Mouse (Mus musculus) stomach, embryonic 15.5 days (tissue): ENCODE measurements around the gene Fabp3. TPM values are rescaled to one million over a fixed set of nuclear protein-coding genes. Genes with fewer than 3 reads are reported as not detected.

Source experiments
- ATAC-seq: fragments of 200-750 bp; cut with Nextera tagmentation; 2 replicates; pipeline ENCODE4 v1.8.0; 2017; ENCODE audit warnings: low read depth, moderate number of reproducible peaks, moderate TSS enrichment; ENCODE audit not compliant: insufficient read depth, low FRiP score
- H3K27ac ChIP-seq: fragments of 300-500 bp; sonication (generic); 2 replicates; pipeline ENCODE4 v1.5.1; 2015; ENCODE audit warnings: mild to moderate bottlenecking, inconsistent platforms
- H3K27me3 ChIP-seq: fragments of 300-500 bp; sonication (generic); replicated peaks from 2 replicates; pipeline ENCODE4 v1.6.1; 2015; ENCODE audit warnings: inconsistent platforms
- H3K36me3 ChIP-seq: fragments of 300-500 bp; sonication (generic); 2 replicates; pipeline ENCODE4 v1.6.1; 2015; ENCODE audit warnings: inconsistent platforms
- H3K4me1 ChIP-seq: fragments of 300-500 bp; sonication (generic); 2 replicates; pipeline ENCODE4 v1.6.1; 2015; ENCODE audit warnings: inconsistent platforms
- H3K4me2 ChIP-seq: fragments of 300-500 bp; sonication (generic); 2 replicates; pipeline ENCODE4 v1.6.1; 2015; ENCODE audit warnings: mild to moderate bottlenecking, inconsistent platforms
- H3K4me3 ChIP-seq: fragments of 300-500 bp; sonication (generic); replicated peaks from 2 replicates; pipeline ENCODE4 v1.5.1; 2015; ENCODE audit warnings: inconsistent platforms
- H3K9ac ChIP-seq: fragments of 300-500 bp; sonication (generic); 2 replicates; pipeline ENCODE4 v1.6.1; 2015; ENCODE audit warnings: inconsistent platforms
- H3K9me3 ChIP-seq: fragments of 300-500 bp; sonication (generic); 2 replicates; pipeline ENCODE4 v1.6.1; 2016; ENCODE audit warnings: inconsistent platforms
- WGBS: fragments of 180-500 bp; shearing (Covaris S2); methylation state at CpG from one replicate; pipeline ENCODE4 v1.1.7; 2015; 5-methylcytosine and 5-hydroxymethylcytosine counted together
- polyA plus RNA-seq: library from polyadenylated mRNA; unstranded; fragments of >200 nt; fragmentation: Nextera tagmentation; extraction: Ambion mirVana; gene quantifications from 2 replicates; pipeline ENCODE4 v1.2.1, GENCODE M21; 2015

Fabp3 gene
- polyA plus RNA-seq, 1 experiment from 2014 or later: 7.4 TPM

DNA sequence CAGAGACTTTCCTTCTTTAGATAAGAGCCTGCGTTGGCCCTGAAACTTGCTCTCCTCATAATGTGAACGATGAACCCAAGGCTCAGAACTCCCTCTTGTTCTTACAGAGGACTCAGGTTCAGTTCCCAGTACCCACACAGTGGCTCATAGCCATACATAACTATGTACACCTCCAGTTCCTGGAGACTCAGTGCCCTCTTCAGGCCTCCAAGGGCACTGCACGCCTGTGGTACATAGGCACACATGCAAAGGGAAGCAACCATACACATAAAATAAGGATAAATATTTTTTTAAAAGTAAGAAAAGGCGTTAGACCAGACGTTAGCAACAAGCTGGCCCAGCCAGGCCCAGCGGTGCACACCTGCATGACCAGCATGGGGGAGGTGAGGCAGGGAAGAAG is 41.3 kb downstream of the Fabp3 start:
- H3K27ac ChIP-seq: no peak overlapping the region
- no peaks in the 10 kb centered on the region for H3K9me3 ChIP-seq
- no peak overlapping the region for H3K4me3 ChIP-seq
- H3K4me2 ChIP-seq: no peak overlapping the region
- H3K9ac ChIP-seq: no peak overlapping the region
- H3K4me1 ChIP-seq: no peaks in the 10 kb centered on the region
- no peaks in the 10 kb centered on the region for H3K27me3 ChIP-seq
- WGBS: 95% methylated on average over 6 of the region's 6 CpGs
- ATAC-seq: no peak
- H3K36me3 ChIP-seq: peaks cover 34% of the 10 kb centered on the region

DNA sequence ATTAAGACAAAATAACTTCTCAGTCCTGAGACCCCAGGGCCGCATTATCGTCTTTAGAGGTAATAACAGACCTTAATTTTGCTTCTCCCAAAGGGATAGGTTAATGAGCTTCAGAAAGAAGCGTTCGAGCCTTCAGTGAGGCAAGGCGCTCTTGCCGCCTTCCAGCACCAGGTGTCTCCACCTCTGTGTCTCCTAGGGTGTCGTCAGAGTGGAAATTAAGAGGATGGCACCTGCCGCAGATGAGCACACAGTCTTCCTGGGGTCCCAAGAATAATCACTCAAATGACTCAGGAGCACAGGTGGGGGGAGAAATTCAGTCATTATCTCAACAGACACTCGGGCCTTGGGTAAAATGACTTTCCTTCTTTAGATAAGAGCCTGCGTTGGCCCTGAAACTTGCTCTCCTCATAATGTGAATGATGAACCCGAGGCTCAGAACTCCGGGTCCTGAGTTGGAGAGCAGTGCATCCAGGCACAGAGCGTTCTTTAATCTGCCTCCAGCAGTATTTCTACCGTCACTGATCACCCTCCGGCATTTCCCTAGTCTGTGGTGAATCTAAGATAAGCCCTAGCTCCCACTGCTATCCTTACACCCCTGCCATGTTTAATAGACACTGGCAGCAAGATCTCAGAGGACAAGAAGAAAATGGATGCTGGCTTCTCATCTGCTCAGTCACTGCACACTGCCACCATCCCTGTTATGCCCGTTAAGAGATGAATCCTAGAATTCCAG is 42.5 kb downstream of the Fabp3 start:
- no peaks in the 10 kb centered on the region for H3K9me3 ChIP-seq
- H3K9ac ChIP-seq: no peak overlapping the region
- H3K4me1 ChIP-seq: no peaks in the 10 kb centered on the region
- 88% methylated on average over 16 of the region's 16 CpGs for WGBS
- H3K27ac ChIP-seq: no peak overlapping the region
- H3K27me3 ChIP-seq: no peaks in the 10 kb centered on the region
- H3K4me2 ChIP-seq: no peak overlapping the region
- no peak for ATAC-seq
- H3K4me3 ChIP-seq: no peak overlapping the region
- H3K36me3 ChIP-seq: peaks cover 34% of the 10 kb centered on the region

GRCm38 (mm10) chr4:130352588-130352987 is 44.2 kb downstream of the Fabp3 start:
- no peaks in the 10 kb centered on the region for H3K27me3 ChIP-seq
- H3K9ac ChIP-seq: no peak overlapping the region
- no peak overlapping the region for H3K4me2 ChIP-seq
- H3K27ac ChIP-seq: no peak overlapping the region
- H3K36me3 ChIP-seq: peaks cover 34% of the 10 kb centered on the region
- no peak for ATAC-seq
- WGBS: 77% methylated on average over 7 of the region's 7 CpGs
- H3K4me3 ChIP-seq: no peak overlapping the region
- H3K9me3 ChIP-seq: no peaks in the 10 kb centered on the region
- no peaks in the 10 kb centered on the region for H3K4me1 ChIP-seq

DNA sequence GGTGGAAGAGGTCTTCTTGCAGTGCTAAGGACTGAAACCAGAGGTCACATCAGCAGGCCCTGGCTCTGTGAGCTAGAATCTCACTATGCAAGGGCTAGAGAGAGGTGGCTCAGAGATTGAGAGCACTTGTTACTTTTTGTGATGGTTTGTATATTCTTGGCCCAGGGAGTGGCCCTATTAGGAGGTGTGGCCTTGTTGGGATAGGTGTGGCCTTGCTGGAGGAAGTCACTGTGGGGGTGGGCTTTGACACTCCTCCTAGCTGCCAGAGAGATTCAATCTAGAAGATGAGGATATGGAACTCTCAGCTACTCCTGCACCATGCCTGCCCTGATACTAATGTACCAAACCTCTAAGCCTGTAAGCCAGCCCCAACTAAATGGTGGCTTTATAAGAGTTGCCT is 49.6 kb downstream of the Fabp3 start:
- ATAC-seq: no peak
- Histone ChIP-seq H3K4me2 (no peak overlapping the region), H3K4me1 (peaks cover 16% of the 10 kb centered on the region), H3K27me3 (no peaks in the 10 kb centered on the region), H3K27ac (no peak overlapping the region), H3K4me3 (no peak overlapping the region), H3K9me3 (no peaks in the 10 kb centered on the region), H3K36me3 (0 out of 2 replicates have a peak, but pooled peaks cover 7% of the 10 kb centered on the region), H3K9ac (no peak overlapping the region)

- Histone ChIP-seq H3K9ac (peak within 1 kb of the TSS; percentile 92), H3K4me1 (peaks cover 16% of the 10 kb centered on the region), H3K27ac (peak within 1 kb of the TSS; percentile 83), H3K9me3 (no peaks in the 10 kb centered on the region), H3K27me3 (no peaks in the 10 kb centered on the region), H3K36me3 (peaks cover 14% of the 10 kb centered on the region), H3K4me3 (peak within 1 kb of the TSS; percentile 99), H3K4me2 (peak within 1 kb of the TSS; percentile 71)
- under 1% methylated on average over 49 of the region's 49 CpGs for WGBS
- ATAC-seq: peak; percentile 99
Observed at GRCm38 (mm10) chr4:130359486-130360237, 51.3 kb downstream of the Fabp3 start, which contains the start of the genes Zcchc17 and Snrnp40. Zcchc17 (minus strand) TSS chr4:130359943. Snrnp40 (plus strand) TSS chr4:130360132.

GRCm38 (mm10) chr4:130360238-130360590 is 51.8 kb downstream of the Fabp3 start:
- Histone ChIP-seq H3K4me2 (peak overlapping the region; percentile 64), H3K4me3 (peak overlapping the region; percentile 99), H3K9me3 (no peaks in the 10 kb centered on the region), H3K27ac (peak overlapping the region; percentile 73), H3K27me3 (no peaks in the 10 kb centered on the region), H3K36me3 (peaks cover 20% of the 10 kb centered on the region), H3K4me1 (peaks cover 16% of the 10 kb centered on the region), H3K9ac (peak overlapping the region; percentile 92)
- WGBS: under 1% methylated on average over 19 of the region's 19 CpGs
- ATAC-seq: no peak

Other genes starting within 250 kb of the Fabp3 start
- 61.0 and 62.4 TPM in 2 replicates for gene Pef1, start 206.0 kb upstream of the Fabp3 start, polyA plus RNA-seq
- 0.23 and 0.42 TPM in 2 replicates for gene Hcrtr1, start 169.2 kb upstream of the Fabp3 start, polyA plus RNA-seq
- gene Tinagl1, start 133.5 kb upstream of the Fabp3 start, polyA plus RNA-seq: 63.1 and 64.4 TPM in 2 replicates
- gene Gm853, start 86.2 kb upstream of the Fabp3 start, polyA plus RNA-seq: not detected in 2 replicates
- 34.0 and 34.5 TPM in 2 replicates for gene Serinc2, start 29.4 kb upstream of the Fabp3 start, polyA plus RNA-seq
- 0.57 TPM in 1 of 2 replicates, not detected in the other for gene Gm10570, start 79 bp downstream of the Fabp3 start, polyA plus RNA-seq
- 59.9 and 64.9 TPM in 2 replicates for gene Zcchc17, start 51.3 kb downstream of the Fabp3 start, polyA plus RNA-seq
- gene Snrnp40, start 51.5 kb downstream of the Fabp3 start, polyA plus RNA-seq: 129 and 135 TPM in 2 replicates